Mouse (Mus musculus) kidney, adult 11 months (tissue): ENCODE measurements around the gene Tagap1.
A peak's percentile ranks its signal among the peaks of the same experiment; 100 is the strongest.
"Not testable (repeated sequence)": the region's sequence is repeated elsewhere in the genome, so short reads cannot be mapped to it uniquely, and the experiment has no call there.

Experiments
- DNase-seq: peaks from one replicate; pipeline ENCODE4 v3.0.0; 2022

Tagap1 gene

GRCm38 (mm10) chr17:6961181-6962000, 435 bp upstream of the Tagap1 start:
- peak; percentile 66 for DNase-seq

GRCm38 (mm10) chr17:6960349-6960748, 607 bp downstream of the Tagap1 start:
- not testable (repeated sequence) for DNase-seq

GRCm38 (mm10) chr17:6959543-6960259, 1.3 kb downstream of the Tagap1 start:
- peak; percentile 78 for DNase-seq

DNA sequence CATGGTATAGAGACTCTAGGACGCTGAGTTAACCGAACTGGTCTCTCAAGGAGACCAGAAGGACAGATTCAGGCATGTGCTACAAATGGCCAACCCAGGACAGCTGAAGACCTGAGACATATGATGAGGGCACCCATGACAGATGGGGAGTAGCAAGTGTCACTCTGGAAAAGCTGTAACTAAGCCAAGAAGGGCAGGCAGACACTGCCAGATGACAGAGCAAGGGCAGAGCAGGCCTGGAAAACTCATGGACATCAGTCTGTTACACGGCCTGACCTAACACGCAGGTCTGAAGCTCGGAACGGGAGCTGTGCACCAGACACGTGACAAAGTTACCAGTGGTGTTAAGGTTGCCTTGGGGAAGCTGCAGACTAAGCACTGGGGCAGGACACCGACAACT, 2.1 kb downstream of the Tagap1 start:
- peak; percentile 47 for DNase-seq

DNA sequence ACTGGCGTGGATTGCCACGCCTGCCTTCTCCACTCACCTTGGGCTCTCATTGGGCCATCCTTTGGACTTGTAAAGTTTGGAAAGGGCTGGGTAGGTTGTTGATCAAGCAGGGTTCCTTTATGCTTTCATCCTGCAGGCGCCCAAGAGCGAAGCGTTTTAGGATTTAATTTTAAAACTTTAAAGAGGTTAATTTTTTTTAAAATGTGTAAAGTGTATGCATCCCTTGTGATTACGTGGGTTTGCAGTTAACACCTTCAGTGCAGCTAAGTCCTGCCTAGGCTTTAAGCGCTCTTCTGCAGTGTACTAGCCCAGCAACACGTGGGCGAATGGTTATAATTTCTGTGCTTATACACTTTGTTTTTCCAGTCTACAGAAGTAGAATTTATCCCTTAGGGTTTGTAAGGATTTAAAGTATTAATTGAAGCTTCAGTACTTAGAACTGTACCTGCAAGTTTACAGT, 12.2 kb downstream of the Tagap1 start:
- DNase-seq: not testable (repeated sequence)

DNA sequence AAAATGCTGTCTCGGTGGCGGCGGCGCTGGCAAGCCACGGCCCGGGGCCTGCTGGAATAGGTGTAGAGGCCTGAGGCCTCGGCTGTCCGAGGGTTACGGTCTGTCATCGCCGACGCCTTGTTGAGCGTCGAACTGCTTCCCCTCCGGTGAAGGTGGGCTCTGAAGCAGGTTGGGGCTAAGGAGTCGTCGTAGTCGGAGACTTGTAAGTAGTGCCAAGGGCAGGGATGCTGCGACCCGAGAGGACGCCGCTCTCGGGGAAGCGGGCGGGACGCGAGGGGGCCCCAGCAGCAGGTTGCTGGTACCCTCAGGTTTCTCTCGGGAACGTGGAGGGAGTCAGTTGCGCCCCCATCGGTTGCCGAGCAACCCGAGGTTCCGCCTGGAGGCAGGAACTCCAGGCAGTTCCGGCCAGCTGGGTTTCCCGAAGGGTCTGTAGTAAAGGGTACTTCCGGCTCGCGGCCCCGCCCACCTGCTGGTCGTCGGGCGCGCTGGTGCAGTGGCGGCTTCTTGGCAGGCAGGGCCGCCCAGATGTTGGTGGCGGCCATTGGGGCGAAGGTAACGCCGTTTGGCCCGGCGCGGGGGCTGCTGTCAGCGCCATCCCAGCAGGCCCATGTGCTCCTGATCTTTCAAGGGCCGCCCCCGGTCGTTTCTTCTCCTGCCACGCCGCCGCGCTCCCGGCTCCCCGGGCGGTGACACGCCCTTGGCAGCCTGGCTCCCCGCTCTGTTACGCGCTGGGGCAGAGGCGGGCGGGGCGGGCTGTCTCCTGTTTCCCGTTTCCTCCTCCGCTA, 12.8 kb downstream of the Tagap1 start, which contains the start of gene Rsph3b:
Gene Rsph3b, minus strand, starts transcription at position 699 of the 785 bp plus-strand sequence.
- DNase-seq: peak; percentile 91

- DNase-seq: not testable (repeated sequence)
These were observed 13.3 kb downstream of the Tagap1 start for GRCm38 (mm10) chr17:6947637-6947983.

DNA sequence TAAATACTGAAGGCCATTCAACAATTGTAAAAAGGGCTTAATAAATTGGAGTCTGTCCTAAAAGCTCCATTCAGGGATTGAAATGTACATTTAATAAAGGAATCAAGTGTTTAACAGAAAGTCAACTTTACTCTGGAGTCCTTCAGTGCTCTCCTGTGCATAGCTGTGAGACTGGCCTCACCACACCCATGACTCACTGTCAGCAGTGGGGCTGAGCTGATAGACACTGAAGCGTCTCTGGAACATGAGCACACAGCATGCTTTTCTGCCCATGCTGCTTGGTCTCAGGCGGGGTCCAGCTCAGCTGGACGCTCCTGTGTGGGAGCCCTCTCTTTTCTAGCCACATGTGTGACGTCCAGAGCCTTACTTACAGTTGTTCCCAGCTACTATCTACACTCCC, 18.4 kb downstream of the Tagap1 start:
- DNase-seq: not testable (repeated sequence)

- not testable (repeated sequence) for DNase-seq
These were observed 29.3 kb downstream of the Tagap1 start for GRCm38 (mm10) chr17:6931625-6932024.

GRCm38 (mm10) chr17:6920351-6920894, 40.5 kb downstream of the Tagap1 start:
- DNase-seq: not testable (repeated sequence)

DNA sequence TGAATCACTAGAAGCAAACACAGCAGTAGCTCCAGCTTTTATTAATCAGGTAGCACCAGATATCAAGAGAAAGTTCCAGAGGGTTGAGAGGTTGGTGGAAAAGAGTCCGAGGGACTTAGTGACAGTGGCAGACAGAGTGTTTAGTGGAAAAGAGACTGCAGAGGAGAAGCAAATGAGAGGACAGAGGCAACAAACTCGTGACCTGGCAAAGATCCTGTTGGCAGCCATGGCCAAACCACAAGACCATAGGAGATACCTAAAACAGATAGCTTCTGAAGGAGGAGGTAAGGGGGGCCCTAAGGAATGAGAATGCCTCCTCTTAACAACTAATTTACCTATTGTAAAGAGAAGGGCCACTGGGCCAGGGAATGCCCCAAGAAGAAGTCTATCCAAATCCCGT, 41.6 kb downstream of the Tagap1 start:
- DNase-seq: not testable (repeated sequence)

DNA sequence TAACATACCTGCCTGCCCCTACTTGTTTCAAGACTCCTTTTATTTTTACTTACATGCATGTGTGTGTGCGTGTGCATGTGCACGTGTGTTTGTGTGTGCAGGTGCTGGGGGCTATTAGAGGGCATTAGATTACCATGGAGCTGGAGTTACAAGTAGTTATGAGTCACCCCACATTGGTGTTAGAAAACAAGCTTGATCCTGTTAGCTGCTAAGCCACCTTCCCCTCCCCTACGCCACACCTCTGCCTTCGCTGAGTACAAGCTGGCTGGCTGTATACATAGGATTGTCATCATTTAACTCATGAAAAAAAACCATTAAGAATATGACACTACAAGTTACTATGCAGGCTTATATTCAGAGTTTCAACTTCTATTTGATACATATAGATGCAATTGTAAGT, 45.7 kb downstream of the Tagap1 start:
- not testable (repeated sequence) for DNase-seq

GRCm38 (mm10) chr17:6914066-6914465, 46.9 kb downstream of the Tagap1 start:
- DNase-seq: not testable (repeated sequence)
